Mouse (Mus musculus) stomach, embryonic 16.5 days (tissue): ENCODE data around the gene E2f3. TPM values are rescaled to one million over a fixed set of nuclear protein-coding genes. Genes with fewer than 3 reads are reported as not detected.

Experiments used
- ATAC-seq: fragments of 200-750 bp; cut with Nextera tagmentation; 2 replicates; pipeline ENCODE4 v1.8.0; 2017; ENCODE audit warnings: moderate number of reproducible peaks, moderate TSS enrichment; ENCODE audit not compliant: insufficient read depth, low FRiP score
- H3K27ac ChIP-seq: fragments of 300-500 bp; sonication (generic); 2 replicates; pipeline ENCODE4 v1.5.1; 2014; ENCODE audit warnings: low read length
- H3K27me3 ChIP-seq: fragments of 300-500 bp; sonication (generic); 2 replicates; pipeline ENCODE4 v1.6.1; 2014; ENCODE audit warnings: low read length, control low read depth, mixed read lengths; ENCODE audit not compliant: control insufficient read depth, insufficient read depth
- H3K36me3 ChIP-seq: fragments of 300-500 bp; sonication (generic); 2 replicates; pipeline ENCODE4 v1.6.1; 2014; ENCODE audit warnings: low read length; ENCODE audit not compliant: control insufficient read depth, insufficient read depth
- H3K4me1 ChIP-seq: fragments of 300-500 bp; sonication (generic); 2 replicates; pipeline ENCODE4 v1.6.1; 2014; ENCODE audit warnings: low read length, control low read depth, mixed read lengths; ENCODE audit not compliant: control insufficient read depth, insufficient read depth
- H3K4me2 ChIP-seq: fragments of 300-500 bp; sonication (generic); 2 replicates; pipeline ENCODE4 v1.6.1; 2014; ENCODE audit warnings: low read depth, low read length, mixed read lengths
- H3K4me3 ChIP-seq: fragments of 300-500 bp; sonication (generic); replicated peaks from 2 replicates; pipeline ENCODE4 v1.5.1; 2014; ENCODE audit warnings: mild to moderate bottlenecking, low read length
- H3K9ac ChIP-seq: fragments of 300-500 bp; sonication (generic); 2 replicates; pipeline ENCODE4 v1.6.1; 2014; ENCODE audit warnings: low read length
- H3K9me3 ChIP-seq: fragments of 300-500 bp; sonication (generic); replicated peaks from 2 replicates; pipeline ENCODE4 v1.6.1; 2016; ENCODE audit warnings: low read length, control low read depth; ENCODE audit not compliant: control insufficient read depth
- whole genome bisulfite sequencing: fragments of 180-500 bp; shearing (Covaris S2); extraction: QIAGEN DNeasy Blood & Tissue Kit; methylation state at CpG from one replicate; pipeline ENCODE4 v1.1.7; 2014; 5-methylcytosine and 5-hydroxymethylcytosine counted together
- polyA plus RNA-seq: library from polyadenylated mRNA; unstranded; fragments of >200 nt; fragmentation: Nextera tagmentation; extraction: Ambion mirVana; gene quantifications from 2 replicates; pipeline ENCODE4 v1.2.1, GENCODE M21; 2015

The E2f3 gene
- polyA plus RNA-seq, 1 experiment from 2014 or later, result 7.5 TPM

GRCm38 (mm10) chr13:29916561-29916960, 69.3 kb downstream of the E2f3 start:
- no peak overlapping the region for H3K27ac ChIP-seq
- no peaks in the 10 kb centered on the region for H3K4me1 ChIP-seq
- ATAC-seq, result no peak
- H3K36me3 ChIP-seq, result no peaks in the 10 kb centered on the region
- H3K27me3 ChIP-seq, result no peaks in the 10 kb centered on the region
- 52% methylated on average over 1 of the region's 1 CpGs for WGBS
- no peak overlapping the region for H3K4me2 ChIP-seq
- no peak overlapping the region for H3K9ac ChIP-seq
- no peaks in the 10 kb centered on the region for H3K9me3 ChIP-seq
- H3K4me3 ChIP-seq, result no peak overlapping the region

GRCm38 (mm10) chr13:29913606-29914005, 72.3 kb downstream of the E2f3 start:
- H3K27me3 ChIP-seq, result no peaks in the 10 kb centered on the region
- H3K9me3 ChIP-seq, result no peaks in the 10 kb centered on the region
- H3K36me3 ChIP-seq, result peaks cover 13% of the 10 kb centered on the region; the same call in 1 of the 2 replicates
- H3K4me1 ChIP-seq, result no peaks in the 10 kb centered on the region
- H3K4me3 ChIP-seq, result no peak overlapping the region
- no peak overlapping the region for H3K27ac ChIP-seq
- H3K4me2 ChIP-seq, result no peak overlapping the region
- no peak for ATAC-seq
- no peak overlapping the region for H3K9ac ChIP-seq
- WGBS, result 86% methylated on average over 10 of the region's 10 CpGs

GRCm38 (mm10) chr13:29913061-29913460, 72.8 kb downstream of the E2f3 start:
- 91% methylated on average over 10 of the region's 10 CpGs for WGBS
- no peaks in the 10 kb centered on the region for H3K27me3 ChIP-seq
- ATAC-seq, result no peak
- no peaks in the 10 kb centered on the region for H3K4me1 ChIP-seq
- peaks cover 18% of the 10 kb centered on the region; the same call in 1 of the 2 replicates for H3K36me3 ChIP-seq
- H3K4me3 ChIP-seq, result no peak overlapping the region
- H3K4me2 ChIP-seq, result no peak overlapping the region
- H3K9ac ChIP-seq, result no peak overlapping the region
- no peaks in the 10 kb centered on the region for H3K9me3 ChIP-seq
- no peak overlapping the region for H3K27ac ChIP-seq

- ATAC-seq, result no peak
- Histone ChIP-seq H3K4me1 (no peaks in the 10 kb centered on the region), H3K27me3 (no peaks in the 10 kb centered on the region), H3K4me3 (no peak overlapping the region), H3K9ac (no peak overlapping the region), H3K27ac (no peak overlapping the region), H3K36me3 (peaks cover 21% of the 10 kb centered on the region; the same call in 1 of the 2 replicates), H3K4me2 (no peak overlapping the region), H3K9me3 (no peaks in the 10 kb centered on the region)
- WGBS, result 94% methylated on average over 8 of the region's 8 CpGs
These were observed 73.6 kb downstream of the E2f3 start for GRCm38 (mm10) chr13:29912251-29912650.

GRCm38 (mm10) chr13:29911141-29911540, 74.7 kb downstream of the E2f3 start:
- H3K36me3 ChIP-seq, result peaks cover 26% of the 10 kb centered on the region
- WGBS, result 98% methylated on average over 3 of the region's 3 CpGs
- H3K27ac ChIP-seq, result no peak overlapping the region
- no peaks in the 10 kb centered on the region for H3K4me1 ChIP-seq
- H3K9me3 ChIP-seq, result no peaks in the 10 kb centered on the region
- no peak overlapping the region for H3K4me3 ChIP-seq
- H3K9ac ChIP-seq, result no peak overlapping the region
- no peaks in the 10 kb centered on the region for H3K27me3 ChIP-seq
- no peak for ATAC-seq
- no peak overlapping the region for H3K4me2 ChIP-seq

- Histone ChIP-seq H3K4me3 (no peak overlapping the region), H3K4me2 (no peak overlapping the region), H3K9ac (no peak overlapping the region), H3K4me1 (no peaks in the 10 kb centered on the region), H3K27ac (no peak overlapping the region), H3K9me3 (no peaks in the 10 kb centered on the region), H3K27me3 (no peaks in the 10 kb centered on the region), H3K36me3 (peaks cover 32% of the 10 kb centered on the region)
- WGBS, result 97% methylated on average over 9 of the region's 9 CpGs
- no peak for ATAC-seq
These were observed 77.4 kb downstream of the E2f3 start for GRCm38 (mm10) chr13:29908431-29908830.

GRCm38 (mm10) chr13:29907995-29908394, 77.9 kb downstream of the E2f3 start:
- WGBS, result 94% methylated on average over 9 of the region's 9 CpGs
- H3K4me3 ChIP-seq, result no peak overlapping the region
- ATAC-seq, result no peak
- H3K9ac ChIP-seq, result no peak overlapping the region
- H3K27ac ChIP-seq, result no peak overlapping the region
- H3K27me3 ChIP-seq, result no peaks in the 10 kb centered on the region
- H3K4me2 ChIP-seq, result no peak overlapping the region
- no peaks in the 10 kb centered on the region for H3K4me1 ChIP-seq
- H3K36me3 ChIP-seq, result peaks cover 32% of the 10 kb centered on the region
- H3K9me3 ChIP-seq, result no peaks in the 10 kb centered on the region

- H3K4me3 ChIP-seq, result no peak overlapping the region
- H3K4me1 ChIP-seq, result no peaks in the 10 kb centered on the region
- H3K36me3 ChIP-seq, result peaks cover 32% of the 10 kb centered on the region
- H3K27me3 ChIP-seq, result no peaks in the 10 kb centered on the region
- no peak for ATAC-seq
- no peak overlapping the region for H3K27ac ChIP-seq
- no peak overlapping the region for H3K9ac ChIP-seq
- no peaks in the 10 kb centered on the region for H3K9me3 ChIP-seq
- 89% methylated on average over 10 of the region's 10 CpGs for WGBS
- H3K4me2 ChIP-seq, result no peak overlapping the region
These were observed 79.1 kb downstream of the E2f3 start for GRCm38 (mm10) chr13:29906734-29907133.

GRCm38 (mm10) chr13:29903341-29903740, 82.5 kb downstream of the E2f3 start:
- no peak overlapping the region for H3K27ac ChIP-seq
- ATAC-seq, result no peak
- H3K4me1 ChIP-seq, result no peaks in the 10 kb centered on the region
- no peak overlapping the region for H3K4me3 ChIP-seq
- H3K9me3 ChIP-seq, result no peaks in the 10 kb centered on the region
- 92% methylated on average over 1 of the region's 1 CpGs for WGBS
- no peak overlapping the region for H3K9ac ChIP-seq
- H3K27me3 ChIP-seq, result no peaks in the 10 kb centered on the region
- peaks cover 17% of the 10 kb centered on the region for H3K36me3 ChIP-seq
- no peak overlapping the region for H3K4me2 ChIP-seq

- no peak overlapping the region for H3K4me2 ChIP-seq
- no peak overlapping the region for H3K9ac ChIP-seq
- no peaks in the 10 kb centered on the region for H3K9me3 ChIP-seq
- no peak overlapping the region for H3K4me3 ChIP-seq
- peaks cover 12% of the 10 kb centered on the region; the same call in 1 of the 2 replicates for H3K36me3 ChIP-seq
- 86% methylated on average over 1 of the region's 1 CpGs for WGBS
- no peaks in the 10 kb centered on the region for H3K4me1 ChIP-seq
- H3K27me3 ChIP-seq, result no peaks in the 10 kb centered on the region
- no peak overlapping the region for H3K27ac ChIP-seq
- no peak for ATAC-seq
These were observed 83.2 kb downstream of the E2f3 start for GRCm38 (mm10) chr13:29902676-29903075.
